Mouse (Mus musculus) urinary bladder, postnatal 4 days (tissue): ENCODE measurements around the gene Ugt2b5.
"Not testable (repeated sequence)": the region's sequence is repeated elsewhere in the genome, so short reads cannot be mapped to it uniquely, and the experiment has no call there.

Source experiments
- DNase-seq, 2 experiments: peaks; one replicate each; pipeline ENCODE4 v3.0.0; 2021 to 2022; ENCODE audit warnings: low spot score in 2 of 2

The Ugt2b5 gene

DNA sequence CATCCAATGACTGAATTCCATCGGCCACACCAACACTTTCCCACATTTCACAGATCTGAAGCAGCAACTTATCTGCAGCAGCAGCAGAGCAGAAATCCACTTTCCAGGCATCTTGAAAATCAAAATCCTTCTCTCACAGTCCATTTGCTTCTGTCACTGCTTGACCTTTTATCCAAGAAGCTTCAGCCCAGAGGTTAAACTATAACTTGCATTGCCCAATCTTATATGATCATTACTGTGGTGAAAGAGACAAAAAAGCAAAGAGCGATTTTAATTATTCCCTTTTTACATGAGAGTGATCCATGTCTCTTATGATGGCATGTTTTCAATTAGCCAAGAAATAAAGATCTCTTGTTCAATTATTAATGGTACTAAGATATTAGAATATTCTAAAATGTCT lies at the start of gene Ugt2b5:
Gene Ugt2b5, minus strand, starts transcription at position 123 of the 400 bp plus-strand sequence.
- DNase-seq, result not testable (repeated sequence)

DNA sequence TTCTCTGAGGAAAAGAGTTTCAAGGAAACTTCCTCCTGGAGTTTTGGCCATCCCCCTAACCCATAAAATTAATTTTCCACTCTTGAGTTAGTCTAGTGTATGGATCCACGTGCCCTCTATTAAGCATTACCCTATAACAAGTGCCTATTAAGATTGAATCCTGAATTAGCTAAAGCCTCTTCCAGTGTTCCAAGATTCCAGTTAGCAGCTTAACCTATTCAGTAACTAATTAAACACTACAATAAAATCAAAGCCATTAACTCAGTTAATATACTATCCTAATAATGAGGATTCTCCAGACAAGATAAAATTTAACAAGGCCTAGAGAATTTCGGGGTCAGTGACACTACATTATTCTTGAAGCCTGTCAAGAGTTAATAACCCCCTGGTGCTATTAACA lies 35.7 kb upstream of the Ugt2b5 start:
- DNase-seq, result not testable (repeated sequence)

DNA sequence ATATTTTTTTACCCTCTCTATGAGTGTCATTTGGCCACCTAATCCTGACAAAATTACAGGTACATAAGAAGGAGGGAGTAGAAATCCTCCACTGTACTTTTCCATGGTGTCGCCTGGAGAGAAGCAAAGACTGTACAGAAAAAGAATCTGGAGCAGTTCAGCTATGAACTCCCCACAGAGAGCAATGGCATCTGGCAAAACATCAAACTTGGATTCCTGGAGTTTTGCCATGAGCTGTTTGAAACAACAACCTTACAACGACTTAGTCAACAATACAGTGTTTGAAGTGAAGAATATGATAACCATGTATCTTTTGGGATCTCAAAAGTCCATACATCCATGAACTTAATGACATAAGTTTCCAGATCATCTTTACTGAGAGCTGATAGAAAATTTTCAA lies 34.6 kb upstream of the Ugt2b5 start:
- DNase-seq, result no peak

DNA sequence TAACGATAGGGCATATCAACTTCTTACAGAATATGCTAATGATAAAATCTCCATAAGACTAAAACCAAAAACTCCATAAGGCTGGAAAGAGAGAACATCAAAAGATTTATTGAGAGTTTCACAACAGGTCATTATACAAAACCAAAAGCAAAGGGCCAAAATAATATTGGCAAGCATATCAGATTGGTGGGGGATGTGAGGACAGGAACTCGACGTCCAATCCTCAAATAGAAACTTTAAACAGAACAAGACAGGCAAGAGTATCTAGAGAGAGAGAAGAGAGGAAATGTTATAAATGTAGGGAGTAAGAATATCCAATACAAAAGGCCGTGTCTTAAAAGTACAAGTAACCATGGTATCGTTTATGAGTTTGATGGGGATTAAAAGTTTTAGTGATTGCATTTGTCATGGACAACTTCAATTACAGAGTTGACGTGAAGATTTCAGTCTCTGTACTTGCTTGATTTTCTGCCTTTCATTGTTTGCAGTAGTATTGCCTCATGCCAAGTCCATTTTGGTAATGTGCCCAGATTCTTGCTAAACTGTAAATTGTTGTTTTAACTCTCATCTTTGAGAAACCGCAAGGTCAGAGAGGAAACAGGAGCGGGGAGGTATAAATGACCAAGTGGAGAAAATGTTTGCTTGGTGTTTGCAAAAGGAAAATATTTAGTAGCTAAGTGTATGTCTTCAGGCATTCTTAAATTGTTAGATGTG lies 7.8 kb upstream of the Ugt2b5 start:
- no peak for DNase-seq

DNA sequence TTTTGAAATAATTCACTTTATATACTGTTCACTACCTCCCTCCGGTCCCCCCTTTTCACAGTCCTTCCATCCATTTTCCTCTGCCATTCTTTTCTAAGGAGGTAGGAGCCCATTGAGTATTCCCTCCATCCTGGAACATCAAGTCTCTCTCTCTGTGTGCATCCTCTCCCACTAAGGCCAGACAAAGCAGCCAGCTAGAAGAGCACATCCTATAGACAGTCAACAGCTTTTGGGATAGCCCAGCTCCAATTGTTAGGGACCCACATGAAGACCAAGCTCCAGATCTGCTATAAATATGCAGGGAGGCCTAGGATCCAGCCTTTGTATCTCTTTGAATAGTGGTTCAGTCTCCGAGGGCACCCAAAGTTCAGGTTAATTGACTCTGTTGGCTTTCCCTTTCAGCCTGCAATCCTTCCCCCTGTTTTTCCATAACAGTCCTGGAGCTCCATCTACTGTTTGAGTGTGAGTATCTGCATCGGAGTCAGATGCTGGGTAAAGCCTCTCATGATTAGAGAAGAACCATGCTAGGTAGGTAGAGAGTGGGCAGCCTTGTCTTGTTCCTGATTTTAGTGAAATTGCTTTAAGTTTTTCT lies 2.8 kb upstream of the Ugt2b5 start:
- no peak for DNase-seq

DNA sequence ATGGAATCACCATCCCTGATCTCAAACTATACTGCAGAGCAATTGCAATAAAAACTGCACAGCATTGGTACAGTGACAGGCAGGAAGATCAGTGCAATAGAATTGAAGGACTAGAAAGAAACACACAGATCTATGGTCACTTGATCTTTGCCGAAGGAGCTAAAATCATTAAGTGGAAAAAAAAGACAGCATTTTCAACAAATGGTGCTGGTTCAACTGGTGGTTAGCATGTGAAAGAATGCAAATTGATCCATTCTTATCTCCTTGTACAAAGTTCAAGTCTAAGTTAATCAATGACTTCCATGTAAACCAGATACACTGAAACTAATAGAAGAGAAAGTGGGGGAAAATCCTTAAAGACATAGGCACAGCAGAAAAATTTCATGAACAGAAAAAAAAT lies 36.4 kb downstream of the Ugt2b5 start:
- DNase-seq, result not testable (repeated sequence)

DNA sequence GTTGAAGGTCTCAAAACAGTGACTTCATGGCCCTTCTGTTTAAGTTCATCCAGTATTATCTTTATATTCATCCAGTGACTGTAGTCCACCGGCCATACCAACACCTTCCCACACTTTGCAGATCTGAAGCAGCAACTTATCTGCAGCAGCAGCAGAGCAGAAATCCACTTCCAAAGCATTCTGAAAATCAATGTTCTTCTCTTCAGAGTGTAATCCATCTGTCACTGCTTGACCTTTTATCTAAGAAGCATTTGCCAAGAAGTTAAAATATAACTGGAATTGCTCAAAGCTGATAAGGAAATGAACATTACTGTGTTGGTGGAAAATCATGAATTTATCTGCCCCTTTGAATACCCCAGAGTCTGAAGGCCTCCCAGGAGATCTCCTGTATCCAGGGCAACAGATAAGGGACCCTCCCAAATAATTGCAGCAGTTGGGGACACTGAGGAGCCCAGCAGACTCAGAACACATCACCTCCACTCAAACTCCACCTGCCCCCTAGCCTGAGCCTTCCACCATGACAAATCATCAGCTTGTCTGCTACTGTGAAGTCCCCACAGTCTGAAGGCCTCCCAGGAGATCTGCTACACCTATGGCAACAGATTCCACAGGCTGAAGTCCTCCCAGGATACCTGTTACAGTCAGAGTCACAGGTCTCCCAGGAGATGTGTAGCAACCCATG lies 47.6 kb downstream of the Ugt2b5 start, which contains the start of gene Ugt2b36:
Gene Ugt2b36, minus strand, starts transcription at position 210 of the 682 bp plus-strand sequence.
- no peak for DNase-seq

DNA sequence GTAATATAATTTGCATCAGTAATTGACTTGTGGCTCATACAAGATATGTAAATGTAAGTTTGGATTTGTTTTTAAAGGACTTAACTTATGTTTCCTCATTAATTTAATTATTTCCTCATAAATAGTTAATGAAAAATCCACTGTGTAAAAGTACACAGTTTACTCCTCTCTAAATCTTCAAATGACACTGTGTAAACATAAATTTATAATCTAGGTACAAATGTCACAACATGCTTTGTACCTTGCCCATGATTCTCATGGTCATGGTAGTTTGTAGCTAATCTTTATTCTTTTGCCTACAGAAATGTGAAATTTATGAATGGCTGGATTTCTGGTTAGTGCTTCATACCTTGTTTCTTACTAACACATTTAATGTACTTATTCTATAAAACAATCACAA lies 49.0 kb downstream of the Ugt2b5 start:
- DNase-seq, result no peak

DNA sequence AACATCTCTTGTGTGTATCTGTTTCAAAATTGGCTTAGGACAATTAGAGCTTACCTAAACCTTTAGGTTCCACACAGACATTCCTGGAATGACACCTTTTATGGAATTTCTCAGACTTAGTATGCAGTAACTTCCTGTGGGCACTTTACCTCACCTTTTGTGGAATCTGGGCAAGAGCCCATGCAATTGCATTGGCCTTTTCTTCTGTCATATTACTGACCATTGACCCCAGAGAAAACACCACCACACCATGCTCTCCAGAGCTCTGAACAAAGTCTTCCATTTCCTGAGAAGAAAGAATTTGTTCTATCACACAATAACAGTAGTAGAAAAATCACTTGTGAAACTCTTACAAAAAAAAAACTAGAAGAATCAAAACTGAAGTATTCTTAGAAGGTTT lies 50.9 kb downstream of the Ugt2b5 start:
- no peak for DNase-seq

DNA sequence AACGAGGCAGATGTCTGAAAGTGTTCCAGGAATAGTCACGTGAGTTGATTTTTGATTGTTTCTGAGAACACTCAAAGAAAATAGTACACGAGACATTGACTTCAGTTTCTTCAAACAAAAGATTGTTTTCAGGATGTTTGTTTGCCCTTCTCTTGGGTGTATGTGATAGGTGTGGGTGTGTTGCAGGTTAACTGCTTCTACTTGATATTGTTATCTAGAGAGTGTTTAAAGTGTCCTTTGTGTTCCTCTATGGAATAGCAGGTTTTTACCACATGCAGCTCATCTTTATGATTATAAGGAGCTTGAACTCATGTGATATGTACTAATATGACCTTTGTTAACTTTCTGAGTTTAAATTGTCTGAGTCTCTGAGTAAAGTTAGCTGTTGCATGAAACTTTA lies 53.8 kb downstream of the Ugt2b5 start:
- DNase-seq, result no peak
